Mouse (Mus musculus) liver, adult 2 months (tissue): Measurements from ENCODE around the gene Cdkn2b. TPM values are rescaled to one million over a fixed set of nuclear protein-coding genes. Genes with fewer than 3 reads are reported as not detected.

Experiments
- DNase-seq: peaks from one replicate; pipeline ENCODE4 v3.0.0-alpha.2; 2011; ENCODE audit warnings: low read depth, low spot score; ENCODE audit errors: extremely low read depth
- H3K27ac ChIP-seq: fragments of 200-500 bp; replicated peaks from 2 replicates; pipeline ENCODE4 v1.5.1; 2012; ENCODE audit warnings: low read depth, mild to moderate bottlenecking, control low read depth, inconsistent platforms, low read length; ENCODE audit not compliant: insufficient read depth
- H3K27me3 ChIP-seq: fragments of 200-500 bp; 2 replicates; pipeline ENCODE4 v1.6.1; 2012; ENCODE audit warnings: mild to moderate bottlenecking, moderate library complexity, low read length, inconsistent platforms; ENCODE audit not compliant: control insufficient read depth, insufficient read depth
- H3K36me3 ChIP-seq: fragments of 200-500 bp; 2 replicates; pipeline ENCODE4 v1.6.1; 2012; ENCODE audit warnings: low read length, inconsistent platforms; ENCODE audit not compliant: control insufficient read depth, insufficient read depth
- H3K4me1 ChIP-seq: fragments of 200-500 bp; 2 replicates; pipeline ENCODE4 v1.6.1; 2011; ENCODE audit warnings: low read length; ENCODE audit not compliant: control insufficient read depth, insufficient read depth
- H3K4me3 ChIP-seq: fragments of 200-500 bp; 2 replicates; pipeline ENCODE4 v1.5.1; 2011; ENCODE audit warnings: low read depth, mild to moderate bottlenecking, control low read depth, low read length, moderate library complexity; ENCODE audit not compliant: insufficient read depth
- H3K79me2 ChIP-seq: fragments of 200-500 bp; 2 replicates; pipeline ENCODE4 v1.6.1; 2012; ENCODE audit warnings: inconsistent platforms, mild to moderate bottlenecking, low read length, moderate library complexity; ENCODE audit not compliant: control insufficient read depth, insufficient read depth
- H3K9ac ChIP-seq: fragments of 200-500 bp; 2 replicates; pipeline ENCODE4 v1.6.1; 2012; ENCODE audit warnings: low read depth, mild to moderate bottlenecking, control low read depth, inconsistent platforms, low read length
- CTCF ChIP-seq: fragments of 200-500 bp; IDR thresholded peaks from 2 replicates; pipeline ENCODE4 v1.5.1; 2011; ENCODE audit warnings: low read depth, low read length, control low read depth
- POLR2A ChIP-seq: fragments of 200-500 bp; IDR thresholded peaks from 2 replicates; pipeline ENCODE4 v1.6.1; 2011; ENCODE audit warnings: low read length, control low read depth; ENCODE audit not compliant: insufficient read depth; ENCODE audit errors: extremely low read depth
- WGBS: fragments of 180-500 bp; shearing (Covaris S2); methylation state at CpG from one replicate; pipeline ENCODE4 v1.1.7; 2018; 5-methylcytosine and 5-hydroxymethylcytosine counted together
- polyA plus RNA-seq: library from polyadenylated mRNA; depleted of rRNA; stranded (reverse); fragments of >200 nt; gene quantifications from 2 replicates; pipeline ENCODE4 v1.2.3, GENCODE M21; 2012; rRNA removed
- total RNA-seq: library from RNA; depleted of rRNA; stranded (reverse); fragments of >200 nt; gene quantifications from 2 replicates; pipeline ENCODE4 v1.2.3, GENCODE M21; 2014; rRNA removed

Cdkn2b gene
- total and polyA plus RNA-seq, 2 experiments: 0.13 to 0.18 TPM

DNA sequence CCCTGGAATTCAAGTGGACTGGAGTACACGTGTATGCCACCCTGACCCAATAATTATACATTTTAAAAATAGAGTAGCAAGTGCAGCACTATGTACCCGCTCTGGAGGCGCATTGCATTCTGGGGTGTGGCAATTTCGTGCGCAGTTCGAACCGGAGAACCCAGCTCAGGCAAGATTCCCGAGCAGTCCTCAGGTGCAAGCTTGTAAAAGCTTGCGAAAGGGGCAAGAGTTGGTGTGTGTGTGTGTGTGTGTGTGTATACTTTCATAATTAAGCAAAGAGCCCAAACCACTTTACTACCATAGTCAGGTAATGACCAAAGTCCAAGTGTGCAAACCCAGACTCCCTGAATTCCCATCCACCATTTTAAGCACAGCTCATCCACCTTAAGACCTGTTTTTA, 37.3 kb downstream of the Cdkn2b start:
- H3K9ac ChIP-seq: no peak overlapping the region
- H3K4me1 ChIP-seq: no peaks in the 10 kb centered on the region
- 5% methylated on average over 9 of the region's 9 CpGs for WGBS
- peaks cover 38% of the 10 kb centered on the region for H3K27me3 ChIP-seq
- no peak for DNase-seq
- no peak overlapping the region for H3K4me3 ChIP-seq
- no peaks in the 10 kb centered on the region for H3K79me2 ChIP-seq
- no peak for TF ChIP-seq POLR2A
- no peaks in the 10 kb centered on the region for H3K36me3 ChIP-seq
- H3K27ac ChIP-seq: no peak overlapping the region

DNA sequence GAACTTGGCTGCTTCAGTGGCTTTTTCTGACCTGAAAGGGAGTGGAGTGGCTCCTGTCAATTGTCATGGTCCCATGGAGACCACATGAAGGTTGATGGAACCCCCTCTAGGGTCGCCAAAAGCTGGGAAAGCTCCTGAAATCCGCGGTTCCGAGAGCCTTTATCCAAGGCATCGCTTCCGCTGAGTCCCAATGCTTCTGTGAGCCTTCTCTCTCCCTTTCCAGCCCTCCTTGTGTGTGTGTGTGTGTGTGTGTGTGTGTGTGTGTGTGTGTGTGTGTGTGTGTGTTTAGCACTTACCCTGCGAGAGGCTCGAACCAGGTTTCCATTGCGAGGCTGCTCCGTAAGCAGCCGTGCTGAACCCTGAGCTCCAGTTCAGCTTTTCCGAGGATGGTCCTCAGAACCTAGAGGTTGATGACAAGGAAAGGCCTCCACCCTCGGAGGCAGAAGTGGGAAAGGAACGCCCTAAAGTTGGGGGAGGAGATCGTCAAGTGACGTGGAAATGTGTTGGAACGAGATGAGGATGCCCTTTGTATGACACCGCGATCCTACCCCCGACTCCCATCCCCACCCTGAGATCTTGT, 37.8 kb downstream of the Cdkn2b start:
- no peak for DNase-seq
- 3% methylated on average over 19 of the region's 20 CpGs for WGBS

DNA sequence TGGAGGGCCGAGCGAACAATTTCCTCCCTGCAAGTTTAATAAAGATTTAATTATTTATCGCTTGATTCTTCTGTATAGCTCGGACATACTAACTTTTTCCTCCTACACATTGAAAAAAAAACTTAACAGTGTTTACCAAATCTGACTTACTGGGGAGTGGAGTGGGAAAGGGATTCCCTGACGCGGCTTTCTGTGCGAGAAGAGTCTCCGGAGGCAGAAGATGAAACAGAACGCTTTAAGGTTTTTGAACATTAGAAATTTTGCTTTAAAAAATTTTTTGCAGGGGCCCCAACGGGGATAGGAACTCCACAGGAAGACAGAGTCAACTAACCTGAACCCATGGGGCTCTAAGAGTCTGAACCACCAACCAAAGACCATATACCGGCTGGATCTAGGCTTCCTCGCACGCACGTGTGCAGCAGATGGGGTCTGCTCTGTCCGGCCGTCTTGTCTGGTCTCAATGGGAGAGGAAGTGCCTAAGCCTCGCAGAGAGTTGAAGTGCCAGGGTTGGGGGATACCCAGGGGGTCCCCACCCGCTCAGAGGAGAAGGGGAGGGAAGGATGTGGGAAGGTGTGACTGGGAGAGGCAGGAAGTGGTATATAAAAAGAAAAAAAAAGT, 38.6 kb downstream of the Cdkn2b start:
- Histone ChIP-seq H3K4me3 (no peak overlapping the region), H3K9ac (no peak overlapping the region), H3K27ac (no peak overlapping the region), H3K27me3 (peaks cover 30% of the 10 kb centered on the region), H3K36me3 (no peaks in the 10 kb centered on the region), H3K4me1 (no peaks in the 10 kb centered on the region), H3K79me2 (no peaks in the 10 kb centered on the region)
- no peak for DNase-seq
- TF ChIP-seq POLR2A: no peak
- 12% methylated on average over 18 of the region's 18 CpGs for WGBS

More for the DNA sequence above, 37.8 kb downstream of the Cdkn2b start:
- Histone ChIP-seq H3K27ac (no peak overlapping the region), H3K36me3 (no peaks in the 10 kb centered on the region), H3K27me3 (peaks cover 35% of the 10 kb centered on the region), H3K79me2 (no peaks in the 10 kb centered on the region), H3K9ac (no peak overlapping the region), H3K4me3 (no peak overlapping the region), H3K4me1 (no peaks in the 10 kb centered on the region)
- TF ChIP-seq POLR2A (no peak), CTCF (no peak)

DNA sequence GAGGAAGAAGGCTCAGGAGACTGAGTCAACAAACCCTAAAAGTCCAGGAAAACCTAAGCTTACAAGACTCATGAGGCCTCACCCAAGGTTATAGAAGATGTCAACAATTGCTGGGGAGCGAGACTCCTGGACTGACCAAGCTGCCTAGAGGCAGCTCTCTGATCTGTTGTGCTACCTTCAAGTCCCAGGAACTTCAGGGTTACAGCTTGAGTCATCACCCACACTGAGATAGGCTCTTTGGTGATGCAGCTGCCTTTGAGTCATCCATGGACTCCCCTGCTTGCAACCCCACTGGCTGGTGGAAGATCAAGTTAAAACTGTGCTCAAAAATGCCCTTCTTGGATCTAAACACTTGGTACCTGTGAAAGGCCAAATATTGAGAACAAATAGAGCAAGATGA, 53.1 kb downstream of the Cdkn2b start:
- H3K27me3 ChIP-seq: no peaks in the 10 kb centered on the region; the same call in 1 of the 2 replicates

More for the DNA sequence above, 53.1 kb downstream of the Cdkn2b start:
- no peak for DNase-seq
- TF ChIP-seq POLR2A (no peak), CTCF (no peak)
- H3K4me1 ChIP-seq: no peaks in the 10 kb centered on the region
- H3K9ac ChIP-seq: no peak overlapping the region
- H3K4me3 ChIP-seq: no peak overlapping the region
- H3K79me2 ChIP-seq: no peaks in the 10 kb centered on the region
- no peak overlapping the region for H3K27ac ChIP-seq
- 61% methylated on average over 1 of the region's 1 CpGs for WGBS
- H3K36me3 ChIP-seq: no peaks in the 10 kb centered on the region

Other genes starting within 250 kb of the Cdkn2b start
- gene Mtap, start 173.9 kb downstream of the Cdkn2b start, total RNA-seq: 8.4 and 9.1 TPM in 2 replicates
- gene Mtap, start 173.9 kb downstream of the Cdkn2b start, polyA plus RNA-seq: 3.9 and 7.6 TPM in 2 replicates
- gene Cdkn2a, start 16.4 kb downstream of the Cdkn2b start, total RNA-seq: 0.37 TPM in 1 of 2 replicates, not detected in the other
- gene Cdkn2a, start 16.4 kb downstream of the Cdkn2b start, polyA plus RNA-seq: 0.16 TPM in 1 of 2 replicates, not detected in the other